Mouse (Mus musculus) G1E (cell line): ENCODE data around the gene Jazf1. TPM values are rescaled to one million over a fixed set of nuclear protein-coding genes. Genes with fewer than 3 reads are reported as not detected.

Experiments used
- ATAC-seq: 2 replicates; pipeline ENCODE4 v1.8.0; 2016; ENCODE audit warnings: mild to moderate bottlenecking; ENCODE audit not compliant: insufficient number of reproducible peaks, poor library complexity, low FRiP score, severe bottlenecking; ENCODE audit errors: extremely low read depth
- DNase-seq: peaks from one replicate; pipeline ENCODE4 v3.0.0; 2012; ENCODE audit warnings: low spot score
- H3K27me3 ChIP-seq: 2 replicates; pipeline ENCODE4 v1.6.1; 2012; ENCODE audit warnings: mild to moderate bottlenecking, low read length, inconsistent platforms; ENCODE audit not compliant: insufficient read depth
- H3K36me3 ChIP-seq: replicated peaks from 2 replicates; pipeline ENCODE3; 2012; ENCODE audit warnings: mild to moderate bottlenecking, inconsistent platforms
- H3K4me1 ChIP-seq: 2 replicates; pipeline ENCODE4 v1.6.1; 2012; ENCODE audit warnings: low read depth, low read length, inconsistent platforms, mixed read lengths; ENCODE audit not compliant: insufficient read depth
- H3K4me3 ChIP-seq: 2 replicates; pipeline ENCODE4 v1.5.1; 2012; ENCODE audit warnings: low read depth, mild to moderate bottlenecking, inconsistent platforms, low read length, moderate library complexity, mixed read lengths
- H3K9me3 ChIP-seq: replicated peaks from 2 replicates; pipeline ENCODE4 v1.6.1; 2012; ENCODE audit warnings: inconsistent platforms
- CTCF ChIP-seq: IDR thresholded peaks from 2 replicates; pipeline ENCODE4 v1.5.1; 2012; ENCODE audit warnings: low read depth, low read length, inconsistent platforms, mixed read lengths
- GATA1 ChIP-seq: IDR thresholded peaks from 2 replicates; pipeline ENCODE4 v1.6.1; 2012; ENCODE audit warnings: borderline replicate concordance, low read length, inconsistent platforms, mixed read lengths
- GATA2 ChIP-seq: IDR thresholded peaks from 2 replicates; pipeline ENCODE4 v1.6.1; 2012; ENCODE audit warnings: low read depth, low read length, inconsistent platforms, borderline replicate concordance
- POLR2AphosphoS5 ChIP-seq: IDR thresholded peaks from 2 replicates; pipeline ENCODE4 v1.6.1; 2012; ENCODE audit warnings: low read depth, low read length, inconsistent platforms; ENCODE audit not compliant: insufficient replicate concordance
- TAL1 ChIP-seq: conservative IDR thresholded peaks from 2 replicates; pipeline ENCODE4 v1.6.1; 2012; ENCODE audit warnings: low read depth, low read length, inconsistent platforms, mixed read lengths
- polyA plus RNA-seq: library from polyadenylated mRNA; stranded (reverse); fragments of >175 nt; gene quantifications from 2 replicates; pipeline ENCODE4 v1.2.3, GENCODE M21; 2012
- total RNA-seq, 2 experiments: library from RNA; stranded (forward) in 1 of 2; stranded (reverse) in 1 of 2; fragments of 200-1000 nt in 1 of 2; fragments of >200 nt in 1 of 2; fragmentation: Nextera tagmentation in 1 of 2; gene quantifications; 2 replicates each; pipeline ENCODE4 v1.2.3; 2014 to 2017

The Jazf1 gene
- total and polyA plus RNA-seq, 3 experiments = not detected

DNA sequence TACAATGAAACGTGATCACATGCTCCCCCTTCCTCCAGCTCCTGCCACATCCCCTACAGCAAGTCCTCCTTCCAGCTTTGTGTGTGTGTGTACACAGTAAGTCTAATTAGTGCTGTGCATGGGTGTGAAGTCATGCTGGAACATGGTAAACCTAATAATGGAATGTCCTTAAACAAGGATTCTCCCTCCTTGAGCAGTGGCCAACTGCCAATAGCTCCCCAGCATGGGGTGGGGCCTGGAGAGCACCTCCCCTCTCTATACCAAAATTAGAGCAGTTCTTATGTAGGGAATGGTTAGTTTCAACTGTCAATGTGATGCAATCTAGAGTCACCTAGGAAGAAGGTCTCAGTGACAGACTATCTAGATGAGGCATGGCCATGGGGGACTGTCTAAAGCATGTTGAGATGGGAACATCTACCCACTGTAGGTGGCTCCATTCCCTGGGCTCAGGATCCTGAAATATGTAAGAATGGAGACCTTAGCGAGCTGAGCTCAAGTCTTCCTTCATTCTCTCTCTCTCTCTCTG, 240.6 kb downstream of the Jazf1 start:
- DNase-seq = no peak
- TF ChIP-seq POLR2AphosphoS5 (no peak), TAL1 (no peak), CTCF (no peak), GATA1 (no peak), GATA2 (no peak)
- Histone ChIP-seq H3K4me3 (no peak overlapping the region), H3K36me3 (no peaks in the 10 kb centered on the region), H3K27me3 (peaks cover 24% of the 10 kb centered on the region), H3K4me1 (peaks cover 2% of the 10 kb centered on the region; the same call in 1 of the 2 replicates), H3K9me3 (no peaks in the 10 kb centered on the region)
- no peak for ATAC-seq

DNA sequence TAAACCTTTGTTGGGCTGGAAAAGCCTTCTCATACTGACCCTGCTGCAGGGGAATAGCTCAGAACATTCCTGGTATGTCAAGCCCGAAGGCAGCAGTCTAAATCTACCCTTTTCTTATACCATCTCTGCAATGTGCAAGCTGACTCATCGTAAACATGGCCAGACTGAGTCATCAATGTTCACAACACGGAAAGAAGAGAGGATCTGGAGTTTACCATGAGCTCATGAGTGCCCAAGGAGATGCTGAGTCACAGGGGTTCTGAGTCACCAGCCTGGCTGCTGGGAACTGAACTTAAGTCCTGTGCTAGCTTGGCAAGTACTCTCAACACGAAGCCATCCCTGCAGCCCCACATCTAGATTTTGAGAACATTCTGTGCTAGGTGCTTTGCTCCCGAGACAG, 242.9 kb downstream of the Jazf1 start:
- Histone ChIP-seq H3K36me3 (no peaks in the 10 kb centered on the region), H3K4me1 (peaks cover 2% of the 10 kb centered on the region; the same call in 1 of the 2 replicates), H3K27me3 (peaks cover 20% of the 10 kb centered on the region), H3K9me3 (no peaks in the 10 kb centered on the region), H3K4me3 (no peak overlapping the region)
- TF ChIP-seq CTCF (no peak), POLR2AphosphoS5 (no peak), GATA1 (no peak), TAL1 (no peak), GATA2 (no peak)
- no peak for DNase-seq
- peak; percentile 73 for ATAC-seq

DNA sequence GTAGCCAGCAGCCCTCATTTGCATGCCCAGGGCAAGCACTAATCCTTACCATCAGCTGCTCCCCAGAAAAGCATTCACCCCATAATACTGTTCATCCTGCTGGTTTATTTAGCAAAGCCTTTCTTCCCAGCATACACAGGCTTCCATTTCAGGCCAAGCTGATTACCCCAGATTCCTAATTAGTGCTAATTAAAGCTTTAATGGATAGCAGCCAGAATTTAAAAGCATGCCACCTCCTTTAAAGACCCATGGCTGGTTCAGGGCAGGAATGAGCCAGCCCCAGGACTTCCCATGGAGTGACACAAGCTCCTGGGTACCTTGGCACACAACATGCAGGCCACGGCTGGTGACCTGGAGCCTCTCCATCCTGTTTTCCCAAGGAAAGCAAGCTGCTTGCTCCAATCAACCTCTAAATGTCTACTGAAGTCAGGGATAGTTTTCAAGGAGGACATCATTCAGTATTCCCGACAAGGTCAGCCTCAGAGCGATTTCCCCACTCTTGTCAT, 243.4 kb downstream of the Jazf1 start:
- Histone ChIP-seq H3K9me3 (no peaks in the 10 kb centered on the region), H3K36me3 (no peaks in the 10 kb centered on the region), H3K27me3 (peaks cover 19% of the 10 kb centered on the region), H3K4me1 (peaks cover 2% of the 10 kb centered on the region; the same call in 1 of the 2 replicates), H3K4me3 (no peak overlapping the region)
- TF ChIP-seq GATA1 (no peak), GATA2 (no peak), TAL1 (no peak)
- ATAC-seq (no peak), DNase-seq (no peak)

DNA sequence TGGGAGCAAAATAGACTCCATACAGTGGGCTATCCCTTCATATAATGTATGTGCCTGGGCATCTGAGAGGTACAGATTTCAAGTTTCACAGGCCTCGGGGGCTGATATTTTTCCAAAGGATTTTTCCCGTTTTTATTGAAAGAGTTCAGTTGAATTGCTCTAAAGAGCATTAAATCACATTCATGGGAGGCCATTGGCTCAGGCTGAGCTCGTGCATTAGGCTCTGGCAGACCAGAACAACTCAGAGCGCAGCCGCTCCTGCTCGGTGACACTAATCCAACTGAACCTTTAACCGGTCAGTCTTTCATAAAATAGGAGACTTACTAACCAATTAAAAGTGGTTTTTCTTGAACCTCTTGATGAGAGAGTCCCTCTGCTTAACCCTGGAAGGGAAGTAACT, 245.4 kb downstream of the Jazf1 start:
- no peak for DNase-seq

DNA sequence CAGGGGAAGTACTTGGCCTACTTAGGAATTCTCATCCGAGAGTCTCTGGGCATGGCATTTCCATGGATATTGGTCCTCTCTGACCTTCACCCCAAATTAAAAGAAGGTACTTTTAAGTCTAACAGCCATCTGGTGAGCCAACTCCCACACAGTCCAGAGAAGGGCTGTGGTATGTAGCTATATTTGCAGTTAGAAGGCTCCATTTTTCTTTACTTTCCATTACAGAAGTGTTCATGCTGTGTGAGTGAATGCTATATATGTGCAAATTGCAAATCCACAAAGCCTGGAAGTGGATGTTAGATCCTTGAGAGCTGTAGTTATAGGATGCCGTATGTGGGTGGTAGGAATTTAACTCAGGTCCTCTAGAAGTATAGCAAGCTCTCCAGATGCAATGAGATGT, 245.8 kb downstream of the Jazf1 start:
- Histone ChIP-seq H3K4me3 (no peak overlapping the region), H3K36me3 (no peaks in the 10 kb centered on the region), H3K9me3 (no peaks in the 10 kb centered on the region), H3K27me3 (peaks cover 12% of the 10 kb centered on the region), H3K4me1 (peaks cover 2% of the 10 kb centered on the region; the same call in 1 of the 2 replicates)
- TF ChIP-seq TAL1 = no peak
- no peak for TF ChIP-seq POLR2AphosphoS5
- no peak for TF ChIP-seq GATA1
- TF ChIP-seq GATA2 = no peak
- no peak for TF ChIP-seq CTCF
- ATAC-seq = no peak
- no peak for DNase-seq

More for the DNA sequence above, 245.4 kb downstream of the Jazf1 start:
- Histone ChIP-seq H3K9me3 (no peaks in the 10 kb centered on the region), H3K4me1 (peaks cover 2% of the 10 kb centered on the region; the same call in 1 of the 2 replicates), H3K4me3 (no peak overlapping the region), H3K36me3 (no peaks in the 10 kb centered on the region), H3K27me3 (peaks cover 12% of the 10 kb centered on the region)
- TF ChIP-seq GATA1 = no peak
- no peak for TF ChIP-seq CTCF
- no peak for TF ChIP-seq POLR2AphosphoS5
- TF ChIP-seq GATA2 = no peak
- ATAC-seq = no peak

DNA sequence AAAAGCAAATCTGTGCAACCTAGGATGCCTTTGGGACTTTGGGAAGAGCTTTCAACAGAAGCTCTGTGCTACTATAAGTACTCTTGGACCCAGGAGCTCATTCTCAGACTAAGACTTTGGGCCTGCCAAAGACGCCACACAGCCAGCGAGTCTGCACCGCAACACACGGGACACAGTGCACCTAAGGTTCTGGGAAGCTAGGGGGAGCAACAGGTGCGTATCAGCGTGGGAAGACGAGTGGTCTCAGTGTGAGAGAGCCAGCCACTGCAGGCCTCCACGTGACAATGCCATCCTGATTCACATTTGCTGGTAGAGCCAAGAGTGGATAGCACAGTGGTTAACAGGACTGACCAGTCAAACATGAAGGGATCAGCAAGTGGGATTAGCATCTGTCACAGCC, 249.1 kb downstream of the Jazf1 start:
- Histone ChIP-seq H3K9me3 (no peaks in the 10 kb centered on the region), H3K4me3 (no peak overlapping the region), H3K36me3 (no peaks in the 10 kb centered on the region), H3K4me1 (no peaks in the 10 kb centered on the region), H3K27me3 (peaks cover 18% of the 10 kb centered on the region)
- DNase-seq (no peak), ATAC-seq (no peak)
- TF ChIP-seq CTCF (no peak), GATA2 (no peak), GATA1 (no peak), TAL1 (no peak), POLR2AphosphoS5 (no peak)

DNA sequence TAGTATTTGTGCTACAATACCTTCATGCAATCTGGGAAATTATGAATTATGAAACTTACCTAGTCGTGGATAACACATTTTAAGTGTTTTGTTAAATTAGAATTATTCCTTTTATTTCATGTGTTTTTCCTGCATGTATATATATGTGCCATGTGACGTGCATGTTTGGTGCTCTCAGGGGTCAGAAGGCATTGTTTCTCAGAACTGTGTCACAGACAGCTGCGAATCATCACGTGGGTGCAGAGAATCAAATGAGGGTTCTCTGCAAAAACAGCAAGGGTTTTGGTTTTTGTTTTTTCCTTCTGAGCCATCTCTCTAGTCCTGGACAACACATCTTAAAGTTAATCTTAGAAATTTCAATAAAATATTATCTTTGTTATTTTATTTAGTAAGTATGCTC, 250.4 kb downstream of the Jazf1 start:
- Histone ChIP-seq H3K36me3 (no peaks in the 10 kb centered on the region), H3K4me1 (no peaks in the 10 kb centered on the region), H3K27me3 (peaks cover 18% of the 10 kb centered on the region), H3K9me3 (no peaks in the 10 kb centered on the region), H3K4me3 (no peak overlapping the region)
- ATAC-seq (no peak), DNase-seq (no peak)
- no peak for TF ChIP-seq GATA1
- no peak for TF ChIP-seq TAL1
- TF ChIP-seq CTCF = no peak
- TF ChIP-seq GATA2 = no peak
- no peak for TF ChIP-seq POLR2AphosphoS5
